In the genomic region with DNA sequence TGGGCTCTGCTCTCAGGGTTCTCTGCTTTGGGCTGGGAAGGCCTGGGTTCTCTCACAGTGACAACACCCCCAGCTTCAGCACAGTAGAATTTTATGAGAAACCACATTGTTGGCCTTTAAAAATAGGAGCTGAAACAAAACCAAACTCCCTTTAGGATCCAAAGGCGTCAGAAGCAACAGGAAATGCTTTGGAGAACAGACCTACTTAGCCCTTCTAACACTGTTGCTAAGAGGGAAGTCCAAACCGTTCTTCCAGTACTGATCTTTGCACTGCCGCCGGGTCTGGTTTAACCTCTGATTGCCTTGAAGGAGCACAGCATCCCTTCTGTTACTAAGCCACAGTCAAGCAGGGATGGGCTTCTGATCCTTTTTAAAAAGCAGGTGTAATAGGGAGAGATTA, we compare ENCODE assay signal across 19 mouse cellular contexts. TPM values are rescaled to one million over a fixed set of nuclear protein-coding genes. Genes with fewer than 3 reads are reported as not detected.
DNase-seq lines count a peak whose midpoint lies in the region; ATAC-seq and TF ChIP-seq lines count a peak whose summit lies in the region.
"Had no signal": no experiment of that assay in that cellular context is flagged by ENCODE, and none has a peak within 500 bp of the region (broad histone marks: within the 10 kb centered on the region; RNA-seq: fewer than 3 reads in every experiment).

No protein-coding gene starts in this region.

- no peak overlapping the region for H3K27ac ChIP-seq in heart, embryonic 12.5 days (ENCODE audit: poor library complexity, severe bottlenecking)
- peak overlapping the region; percentile 93 for H3K27ac ChIP-seq in layer of hippocampus, adult 2 months
- 0 out of 2 replicates have a peak overlapping the region, but pooled peaks have one; percentile 40 for H3K27ac ChIP-seq in midbrain, embryonic 12.5 days (replicated peaks)
- H3K27ac ChIP-seq in embryonic facial prominence, embryonic 10.5 days (replicated peaks), result no peak overlapping the region
- H3K27ac ChIP-seq: intestine, embryonic 15.5 days; limb, embryonic 13.5 days; liver, embryonic 15.5 days; neural tube, embryonic 12.5 days had no signal

- H3K9ac ChIP-seq in heart, embryonic 12.5 days, result no peak overlapping the region
- no peak overlapping the region for H3K9ac ChIP-seq in midbrain, embryonic 12.5 days (replicated peaks)
- H3K9ac ChIP-seq: intestine, embryonic 15.5 days; liver, embryonic 15.5 days; neural tube, embryonic 12.5 days had no signal

- no peak for ATAC-seq in heart, embryonic 12.5 days (ENCODE audit: insufficient number of reproducible peaks, low FRiP score)
- ATAC-seq in common myeloid progenitor, adult 5-6 weeks (replicated peaks; ENCODE audit: low read depth, poor library complexity, severe bottlenecking), result 0 out of 2 replicates have a peak, but pooled peaks have one; percentile 37
- no peak for ATAC-seq in midbrain, embryonic 12.5 days (ENCODE audit: low FRiP score, low read depth)

- no peak for TF ChIP-seq CTCF in layer of hippocampus, adult 2 months (conservative IDR thresholded peaks at IDR 0.05)

- WGBS in heart, embryonic 12.5 days, result 34% methylated on average over 4 of the region's 4 CpGs
- 27% methylated on average over 4 of the region's 4 CpGs for WGBS in midbrain, embryonic 12.5 days
- 30% methylated on average over 4 of the region's 4 CpGs for WGBS in embryonic facial prominence, embryonic 10.5 days

- DNase-seq in heart, adult 11 months, result peak; percentile 79
- DNase-seq in layer of hippocampus, adult 2 months (ENCODE audit: low spot score in 2 of 2), result no peak
- no peak for DNase-seq in layer of hippocampus, adult 8-10 months (ENCODE audit: low spot score in 2 of 2)
- DNase-seq in embryonic facial prominence, embryonic 10.5 days (ENCODE audit: low spot score), result no peak
- DNase-seq in adrenal gland, adult 18-20 months (ENCODE audit: low spot score in 2 of 2), result no peak
- DNase-seq: cerebellum, adult 8-10 months; gastrocnemius, postnatal 36 days; lung, postnatal 10 days; thymus, adult 18-20 months had no signal

- no peak overlapping the region for H3K4me2 ChIP-seq in heart, embryonic 12.5 days
- no peak overlapping the region for H3K4me2 ChIP-seq in midbrain, embryonic 12.5 days (replicated peaks)
- H3K4me2 ChIP-seq: intestine, embryonic 15.5 days; limb, embryonic 13.5 days; liver, embryonic 15.5 days; neural tube, embryonic 12.5 days had no signal

- H3K27me3 ChIP-seq in heart, embryonic 12.5 days (replicated peaks), result peaks cover 27% of the 10 kb centered on the region
- H3K27me3 ChIP-seq in midbrain, embryonic 12.5 days, result no peaks in the 10 kb centered on the region
- H3K27me3 ChIP-seq in embryonic facial prominence, embryonic 10.5 days (replicated peaks; ENCODE audit: low read depth, poor library complexity, severe bottlenecking), result peaks cover 10% of the 10 kb centered on the region; the same call in 1 of the 2 replicates
- H3K27me3 ChIP-seq: limb, embryonic 13.5 days had no signal

- no peaks in the 10 kb centered on the region for H3K4me1 ChIP-seq in heart, embryonic 12.5 days (replicated peaks)
- H3K4me1 ChIP-seq in midbrain, embryonic 12.5 days, result peaks cover 15% of the 10 kb centered on the region
- peaks cover 14% of the 10 kb centered on the region for H3K4me1 ChIP-seq in embryonic facial prominence, embryonic 10.5 days
- H3K4me1 ChIP-seq: intestine, embryonic 15.5 days; liver, embryonic 15.5 days; neural tube, embryonic 12.5 days had no signal

- H3K36me3 ChIP-seq in heart, embryonic 12.5 days, result no peaks in the 10 kb centered on the region
- no peaks in the 10 kb centered on the region for H3K36me3 ChIP-seq in midbrain, embryonic 12.5 days
- H3K36me3 ChIP-seq in embryonic facial prominence, embryonic 10.5 days (replicated peaks), result no peaks in the 10 kb centered on the region
- H3K36me3 ChIP-seq: intestine, embryonic 15.5 days; limb, embryonic 13.5 days; liver, embryonic 15.5 days; neural tube, embryonic 12.5 days had no signal

- H3K4me3 ChIP-seq in heart, embryonic 12.5 days, result no peak overlapping the region
- H3K4me3 ChIP-seq in layer of hippocampus, adult 2 months, result no peak overlapping the region
- no peak overlapping the region for H3K4me3 ChIP-seq in midbrain, embryonic 12.5 days
- H3K4me3 ChIP-seq in embryonic facial prominence, embryonic 10.5 days, result no peak overlapping the region
- H3K4me3 ChIP-seq: intestine, embryonic 15.5 days; limb, embryonic 13.5 days; liver, embryonic 15.5 days; neural tube, embryonic 12.5 days had no signal

- peaks cover 13% of the 10 kb centered on the region; the same call in 1 of the 2 replicates for H3K9me3 ChIP-seq in heart, embryonic 12.5 days (replicated peaks)
- H3K9me3 ChIP-seq in midbrain, embryonic 12.5 days, result 0 out of 2 replicates have a peak, but pooled peaks cover 3% of the 10 kb centered on the region
- H3K9me3 ChIP-seq in embryonic facial prominence, embryonic 10.5 days, result no peaks in the 10 kb centered on the region
- H3K9me3 ChIP-seq: intestine, embryonic 15.5 days; liver, embryonic 15.5 days had no signal

RNA-seq across cellular contexts. Expression of gene Dhrs2, which starts 33.3 kb away (rescaled TPM):
- not detected in 2 replicates for polyA plus RNA-seq in heart, embryonic 12.5 days (2016; fragmentation: Nextera tagmentation; extraction: Ambion mirVana)
- not detected for total RNA-seq in layer of hippocampus, adult 2 months (2021)
- total RNA-seq in layer of hippocampus, adult 8-10 months (2022), result not detected
- not detected in 2 replicates for total RNA-seq in common myeloid progenitor, adult 5-6 weeks (2017)
- polyA plus RNA-seq in midbrain, embryonic 12.5 days (2016; fragmentation: Nextera tagmentation; extraction: Ambion mirVana), result 0.23 TPM in 1 of 2 replicates, not detected in the other
- not detected in 2 replicates for polyA plus RNA-seq in embryonic facial prominence, embryonic 10.5 days (2016; fragmentation: Nextera tagmentation; extraction: Ambion mirVana)
- not detected for total RNA-seq in adrenal gland, adult 18-20 months (2021)
- total RNA-seq: gastrocnemius, postnatal 36 days had no signal
- polyA plus RNA-seq: C2C12; heart, embryonic 14.5 days; liver, embryonic 15.5 days; small intestine, adult 2 months had no signal

Comparison
In these comparisons a context has a peak if more than half of its experiments do, and no peak if none do; other contexts are left out.
1. H3K27ac ChIP-seq: peak in layer of hippocampus, adult 2 months (single experiment) and midbrain, embryonic 12.5 days (single experiment); none in heart, embryonic 12.5 days (single experiment) and embryonic facial prominence, embryonic 10.5 days (single experiment).